Mouse (Mus musculus): ENCODE measurements around the gene Sqstm1.
A peak's percentile ranks its signal among the peaks of the same experiment; 100 is the strongest.

DNA sequence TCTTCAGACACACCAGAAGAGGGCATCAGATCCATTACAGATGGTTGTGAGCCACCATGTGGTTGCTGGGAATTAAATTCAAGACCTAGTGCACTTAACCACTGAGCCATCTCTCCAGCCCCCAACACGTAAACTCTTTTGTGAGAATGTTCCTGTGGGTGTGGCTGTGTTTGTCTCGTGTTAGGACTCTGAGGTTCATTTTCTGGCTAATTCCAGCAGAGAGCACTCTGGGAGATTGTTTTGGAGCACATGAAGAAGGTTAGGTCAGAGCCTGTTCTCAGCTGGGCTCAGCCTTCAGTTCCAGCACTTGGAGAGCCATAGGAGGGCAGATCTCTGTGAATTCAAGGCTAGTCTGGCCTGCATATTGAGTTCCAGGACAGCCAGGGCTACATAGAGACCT is 9.2 kb upstream of the Sqstm1 start:
- TF ChIP-seq CTCF (IDR thresholded peaks at IDR 0.05) (peak; percentile 48), EP300 (IDR thresholded peaks at IDR 0.05) (no peak)
